Mouse (Mus musculus) heart, adult 9 months (tissue): Measurements from ENCODE around the gene Ccdc158.

Experiments used
- DNase-seq, 2 experiments: peaks; one replicate each; pipeline ENCODE4 v3.0.0; 2022; ENCODE audit warnings: low spot score in 2 of 2

The Ccdc158 gene

GRCm38 (mm10) chr5:92602691-92603690 is 72.1 kb downstream of the Ccdc158 start, which contains the start of gene Stbd1:
Gene Stbd1 (plus strand): TSS chr5:92603041.
- peak; percentile 39 to 42 for DNase-seq

GRCm38 (mm10) chr5:92599030-92599429 is 76.0 kb downstream of the Ccdc158 start:
- no peak for DNase-seq

GRCm38 (mm10) chr5:92596865-92597264 is 78.2 kb downstream of the Ccdc158 start:
- no peak for DNase-seq

GRCm38 (mm10) chr5:92595026-92595425 is 80.0 kb downstream of the Ccdc158 start:
- no peak for DNase-seq

- no peak for DNase-seq
Observed at GRCm38 (mm10) chr5:92585932-92586331, 89.1 kb downstream of the Ccdc158 start.

GRCm38 (mm10) chr5:92579559-92579958 is 95.5 kb downstream of the Ccdc158 start:
- no peak for DNase-seq

GRCm38 (mm10) chr5:92571232-92571631 is 103.8 kb downstream of the Ccdc158 start:
- DNase-seq, result no peak

GRCm38 (mm10) chr5:92562002-92562401 is 113.1 kb downstream of the Ccdc158 start:
- no peak for DNase-seq

- DNase-seq, result no peak
Observed at GRCm38 (mm10) chr5:92560201-92560600, 114.9 kb downstream of the Ccdc158 start.
